Mouse (Mus musculus) midbrain, embryonic 14.5 days (tissue): ENCODE data around the gene 1700049E17Rik1. TPM values are rescaled to one million over a fixed set of nuclear protein-coding genes. Genes with fewer than 3 reads are reported as not detected.
"Not testable (repeated sequence)": the region's sequence is repeated elsewhere in the genome, so short reads cannot be mapped to it uniquely, and the experiment has no call there.

ENCODE experiments used
- ATAC-seq: fragments of 200-750 bp; cut with Nextera tagmentation; 2 replicates; pipeline ENCODE4 v1.8.0; 2017; ENCODE audit warnings: moderate number of reproducible peaks, moderate library complexity; ENCODE audit not compliant: low FRiP score, low TSS enrichment
- DNase-seq: peaks from one replicate; pipeline ENCODE4 v3.0.0-alpha.2; 2015
- H3K27ac ChIP-seq: fragments of 300-500 bp; sonication (generic); replicated peaks from 2 replicates; pipeline ENCODE4 v1.5.1; 2014; ENCODE audit warnings: mild to moderate bottlenecking, low read depth, low read length, moderate library complexity
- H3K27me3 ChIP-seq: fragments of 300-500 bp; sonication (generic); 2 replicates; pipeline ENCODE4 v1.6.1; 2014; ENCODE audit warnings: low read length, control low read depth, mixed read lengths; ENCODE audit not compliant: control insufficient read depth, insufficient read depth
- H3K36me3 ChIP-seq: fragments of 300-500 bp; sonication (generic); 2 replicates; pipeline ENCODE4 v1.6.1; 2014; ENCODE audit warnings: low read length, control low read depth; ENCODE audit not compliant: control insufficient read depth, insufficient read depth
- H3K4me1 ChIP-seq: fragments of 300-500 bp; sonication (generic); 2 replicates; pipeline ENCODE4 v1.6.1; 2014; ENCODE audit warnings: mild to moderate bottlenecking, antibody characterized with exemption, low read length, control low read depth; ENCODE audit not compliant: control insufficient read depth, insufficient read depth
- H3K4me2 ChIP-seq: fragments of 300-500 bp; sonication (generic); 2 replicates; pipeline ENCODE4 v1.6.1; 2014; ENCODE audit warnings: mild to moderate bottlenecking, low read length, moderate library complexity
- H3K4me3 ChIP-seq: fragments of 300-500 bp; sonication (generic); replicated peaks from 2 replicates; pipeline ENCODE4 v1.5.1; 2014; ENCODE audit warnings: low read depth, low read length
- H3K9ac ChIP-seq: fragments of 300-500 bp; sonication (generic); replicated peaks from 2 replicates; pipeline ENCODE4 v1.6.1; 2014; ENCODE audit warnings: mild to moderate bottlenecking, low read length, moderate library complexity
- H3K9me3 ChIP-seq: fragments of 300-500 bp; sonication (generic); 2 replicates; pipeline ENCODE4 v1.6.1; 2016; ENCODE audit warnings: low read length, control low read depth, mixed read lengths; ENCODE audit not compliant: control insufficient read depth
- WGBS: fragments of 180-500 bp; shearing (Covaris S2); extraction: QIAGEN DNeasy Blood & Tissue Kit; methylation state at CpG from one replicate; pipeline ENCODE4 v1.1.7; 2014; 5-methylcytosine and 5-hydroxymethylcytosine counted together
- polyA plus RNA-seq: library from polyadenylated mRNA; unstranded; fragments of >200 nt; fragmentation: Nextera tagmentation; extraction: Ambion mirVana; gene quantifications from 2 replicates; pipeline ENCODE4 v1.2.1, GENCODE M21; 2014

The 1700049E17Rik1 gene
- not detected in 2 replicates for polyA plus RNA-seq

DNA sequence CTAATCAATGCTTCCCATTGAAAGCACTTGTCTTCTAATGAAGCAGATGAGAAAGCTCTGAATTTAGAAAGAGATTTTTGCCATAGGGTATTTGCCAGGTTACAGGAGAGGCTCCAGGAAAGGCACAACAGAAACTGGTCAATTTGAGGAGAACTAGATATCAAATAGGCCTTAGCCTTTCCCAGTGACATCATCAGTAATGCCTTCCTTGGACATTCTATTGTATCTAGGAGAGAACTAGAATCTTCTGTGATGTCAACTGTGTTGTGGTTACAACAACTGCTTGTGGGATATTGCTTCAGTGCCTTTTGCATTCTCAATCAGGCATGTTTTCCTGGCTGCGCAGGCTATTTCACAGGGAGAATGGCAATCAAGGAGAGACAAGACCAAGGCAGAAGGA lies at the start of gene 1700049E17Rik1:
Gene 1700049E17Rik1 (plus strand): TSS at position 301 of the 400 bp plus-strand sequence.
- H3K9ac ChIP-seq, DNase-seq, H3K4me2 ChIP-seq, H3K36me3 ChIP-seq, ATAC-seq, H3K4me1 ChIP-seq, H3K27ac ChIP-seq, H3K27me3 ChIP-seq, H3K9me3 ChIP-seq, H3K4me3 ChIP-seq: not testable (repeated sequence)
- WGBS = no CpG with 5 or more reads among the region's 1 CpGs

DNA sequence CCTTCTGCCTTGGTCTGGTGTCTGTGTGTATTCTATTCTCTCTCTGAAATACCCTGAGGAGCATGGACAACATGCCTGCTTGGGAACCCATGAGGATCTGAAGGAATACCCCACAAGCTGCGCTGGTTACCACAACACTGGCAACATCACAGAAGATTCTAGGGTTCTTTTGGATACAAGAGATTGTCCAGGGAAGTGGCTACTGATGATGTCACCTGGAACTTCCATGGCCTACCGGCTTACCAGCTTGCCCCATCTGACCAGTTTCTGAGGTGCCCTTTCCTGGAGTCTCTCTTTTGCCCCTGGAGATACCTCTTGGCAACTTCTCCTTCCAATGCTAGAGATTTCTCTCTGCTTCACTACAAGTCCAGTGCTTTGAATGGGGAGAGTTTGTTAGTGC lies 17.6 kb upstream of the 1700049E17Rik1 start, which contains the start of gene Gm7980:
Gene Gm7980 (minus strand): TSS at position 101 of the 400 bp plus-strand sequence.
- H3K9ac ChIP-seq, H3K4me1 ChIP-seq, H3K27ac ChIP-seq, DNase-seq, H3K27me3 ChIP-seq, H3K36me3 ChIP-seq, H3K4me2 ChIP-seq, H3K9me3 ChIP-seq, ATAC-seq, H3K4me3 ChIP-seq: not testable (repeated sequence)
- WGBS = no CpG with 5 or more reads among the region's 2 CpGs

DNA sequence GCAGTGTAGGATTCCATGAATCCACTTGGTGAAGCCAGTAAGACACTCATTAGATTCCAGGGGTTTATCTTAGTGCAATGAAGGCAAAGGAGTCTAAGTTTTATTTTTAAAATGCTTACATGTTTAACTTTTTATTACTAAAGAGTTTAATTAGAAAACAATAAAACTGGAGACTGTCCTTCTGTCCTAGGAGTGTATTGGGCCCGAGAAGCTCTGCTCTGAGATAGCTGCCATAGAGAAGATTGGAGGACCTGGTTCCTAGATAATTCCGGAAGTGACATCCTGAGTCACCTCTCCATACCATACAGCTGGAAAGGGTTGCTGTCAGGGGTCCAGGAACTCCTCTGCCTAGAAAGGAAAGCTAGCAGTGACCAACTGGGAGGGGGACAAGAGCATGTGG lies 18.9 kb downstream of the 1700049E17Rik1 start, which contains the start of gene 1700024B05Rik:
Gene 1700024B05Rik (plus strand): TSS at position 301 of the 400 bp plus-strand sequence.
- not testable (repeated sequence) for H3K4me3 ChIP-seq, DNase-seq, H3K9me3 ChIP-seq, H3K36me3 ChIP-seq, H3K27ac ChIP-seq, H3K4me2 ChIP-seq, ATAC-seq, H3K27me3 ChIP-seq, H3K4me1 ChIP-seq, H3K9ac ChIP-seq
- WGBS = 60% methylated on average over 1 of the region's 2 CpGs

DNA sequence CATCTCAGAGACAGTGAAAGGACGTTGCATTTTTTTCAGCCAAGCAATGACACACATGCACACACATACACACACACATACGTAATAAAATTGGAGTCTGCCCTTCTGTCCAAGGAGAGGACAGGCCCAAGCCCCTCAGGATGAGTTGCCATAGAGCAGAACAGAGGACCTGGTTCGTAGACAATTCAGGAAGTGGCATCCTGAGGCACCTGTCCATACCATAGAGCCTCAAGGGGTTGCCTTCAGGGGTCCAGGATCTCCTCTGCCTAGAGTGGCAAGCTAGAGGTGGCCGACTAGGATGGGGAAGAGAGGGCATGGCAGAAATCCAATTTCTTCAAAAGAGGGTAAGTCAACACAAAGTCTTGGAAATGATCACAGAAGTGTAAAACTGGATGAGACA lies 39.3 kb downstream of the 1700049E17Rik1 start:
- H3K36me3 ChIP-seq, H3K9me3 ChIP-seq, DNase-seq, H3K9ac ChIP-seq, H3K4me2 ChIP-seq, ATAC-seq, H3K4me1 ChIP-seq, H3K27me3 ChIP-seq, H3K4me3 ChIP-seq, H3K27ac ChIP-seq: not testable (repeated sequence)
- 64% methylated on average over 4 of the region's 4 CpGs for WGBS

DNA sequence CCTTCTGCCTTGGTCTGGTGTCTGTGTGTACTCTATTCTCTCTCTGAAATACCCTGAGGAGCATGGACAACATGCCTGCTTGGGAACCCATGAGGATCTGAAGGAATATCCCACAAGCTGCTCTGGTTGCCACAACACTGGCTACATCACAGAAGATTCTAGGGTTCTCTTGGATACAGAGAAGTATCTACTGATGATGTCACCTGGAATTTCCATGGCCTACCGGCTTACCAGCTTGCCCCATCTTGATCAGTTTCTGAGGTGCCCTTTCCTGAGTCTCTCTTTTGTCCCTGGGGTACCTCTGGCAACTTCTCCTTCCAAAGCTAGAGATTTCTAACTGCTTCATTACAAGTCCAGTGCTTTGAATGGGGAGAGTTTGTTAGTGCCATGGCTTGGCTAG lies 43.1 kb downstream of the 1700049E17Rik1 start, which contains the start of gene Gm6401:
Gene Gm6401 (minus strand): TSS at position 101 of the 400 bp plus-strand sequence.
- WGBS = 74% methylated on average over 1 of the region's 1 CpGs
- not testable (repeated sequence) for H3K9ac ChIP-seq, H3K4me3 ChIP-seq, ATAC-seq, H3K4me2 ChIP-seq, H3K4me1 ChIP-seq, H3K27me3 ChIP-seq, H3K27ac ChIP-seq, H3K9me3 ChIP-seq, H3K36me3 ChIP-seq, DNase-seq

DNA sequence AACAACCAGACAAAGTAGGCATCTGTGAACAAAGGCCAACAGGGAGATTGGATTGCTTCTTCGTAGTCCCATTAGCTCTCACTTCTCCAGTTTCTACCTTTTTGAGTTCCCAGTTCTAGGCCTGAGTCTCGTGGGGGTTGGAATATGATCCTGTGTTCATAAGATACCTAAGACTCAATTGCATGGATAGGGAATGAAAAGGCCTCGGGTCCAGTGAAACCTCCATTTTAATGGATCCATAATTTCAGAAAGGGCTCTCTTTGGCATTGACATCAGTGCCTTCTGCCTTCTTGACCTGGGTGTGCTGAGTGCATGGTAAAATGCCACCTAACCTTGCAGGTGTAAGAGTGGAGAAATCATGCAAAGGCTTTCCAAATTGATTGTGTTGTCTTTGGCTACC lies 43.8 kb downstream of the 1700049E17Rik1 start:
- not testable (repeated sequence) for ATAC-seq, H3K9ac ChIP-seq

More for the DNA sequence above, 43.8 kb downstream of the 1700049E17Rik1 start:
- 60% methylated on average over 3 of the region's 3 CpGs for WGBS
- H3K4me3 ChIP-seq, H3K4me1 ChIP-seq, H3K4me2 ChIP-seq, H3K27me3 ChIP-seq, H3K27ac ChIP-seq, DNase-seq, H3K9me3 ChIP-seq, H3K36me3 ChIP-seq: not testable (repeated sequence)

Other genes with a start within 250 kb of the 1700049E17Rik1 start
- not detected in 2 replicates for gene Gm8068, start 223.1 kb upstream of the 1700049E17Rik1 start, polyA plus RNA-seq
- gene Gm7929, start 174.3 kb upstream of the 1700049E17Rik1 start, polyA plus RNA-seq = not detected in 2 replicates
- not detected in 2 replicates for gene Gm47189, start 152.5 kb upstream of the 1700049E17Rik1 start, polyA plus RNA-seq
- gene Gm7980, start 17.7 kb upstream of the 1700049E17Rik1 start, polyA plus RNA-seq = not detected in 2 replicates
- gene 1700024B05Rik, start 19.0 kb downstream of the 1700049E17Rik1 start, polyA plus RNA-seq = not detected in 2 replicates
- not detected in 2 replicates for gene Gm6401, start 43.0 kb downstream of the 1700049E17Rik1 start, polyA plus RNA-seq
- gene Gm3543, start 58.4 kb downstream of the 1700049E17Rik1 start, polyA plus RNA-seq = not detected in 2 replicates
- not detected in 2 replicates for gene Gm7951, start 192.4 kb downstream of the 1700049E17Rik1 start, polyA plus RNA-seq
- not detected in 2 replicates for gene Gm17027, start 237.7 kb downstream of the 1700049E17Rik1 start, polyA plus RNA-seq